In genomic region chr3:152897196-152897595, GRCm38 (mm10) we compare ENCODE assay signal across 21 mouse cellular contexts.
"Had no signal": no experiment of that assay in that cellular context is flagged by ENCODE, and none has a peak within 500 bp of the region (broad histone marks: within the 10 kb centered on the region; RNA-seq: fewer than 3 reads in every experiment).

No protein-coding gene starts in this region.

- H3K36me3 ChIP-seq: lung, embryonic 15.5 days; midbrain, embryonic 10.5 days; midbrain, embryonic 13.5 days; neural tube, embryonic 13.5 days; neural tube, embryonic 15.5 days had no signal

- H3K4me2 ChIP-seq: lung, embryonic 15.5 days; midbrain, embryonic 13.5 days; neural tube, embryonic 13.5 days; neural tube, embryonic 15.5 days had no signal

- H3K4me1 ChIP-seq: lung, embryonic 15.5 days; midbrain, embryonic 10.5 days; midbrain, embryonic 13.5 days; neural tube, embryonic 13.5 days; neural tube, embryonic 15.5 days had no signal

- H3K9ac ChIP-seq: liver, postnatal 0 days; lung, embryonic 15.5 days; midbrain, embryonic 13.5 days; neural tube, embryonic 13.5 days; neural tube, embryonic 15.5 days had no signal

- H3K9me3 ChIP-seq: lung, embryonic 15.5 days; midbrain, embryonic 10.5 days; midbrain, embryonic 13.5 days; neural tube, embryonic 13.5 days; neural tube, embryonic 15.5 days had no signal

- H3K27ac ChIP-seq: lung, embryonic 15.5 days; macrophage; midbrain, embryonic 10.5 days; midbrain, embryonic 13.5 days; neural tube, embryonic 13.5 days; neural tube, embryonic 15.5 days had no signal

- H3K27me3 ChIP-seq: lung, embryonic 15.5 days; midbrain, embryonic 13.5 days; neural tube, embryonic 13.5 days; neural tube, embryonic 15.5 days had no signal

- ATAC-seq: liver, postnatal 0 days; lung, postnatal 0 days; midbrain, embryonic 13.5 days; midbrain, embryonic 16.5 days had no signal

- DNase-seq: liver, postnatal 0 days; lung, adult 2 months; lung, postnatal 14 days; lung, postnatal 36 days; retina, postnatal 1 day; right cerebral cortex, adult 18-20 months; right cerebral cortex, postnatal 25 days; right cerebral cortex, postnatal 4 days; spleen, adult 18-20 months; thymus, adult 18-20 months; thymus, postnatal 14 days; thymus, postnatal 36 days had no signal

- H3K4me3 ChIP-seq: lung, embryonic 15.5 days; midbrain, embryonic 10.5 days; midbrain, embryonic 13.5 days; myocyte; neural tube, embryonic 13.5 days; neural tube, embryonic 15.5 days had no signal
